Mouse (Mus musculus): ENCODE results near the gene Tmtc4. TPM values are rescaled to one million over a fixed set of nuclear protein-coding genes. Genes with fewer than 3 reads are reported as not detected.
A peak's percentile ranks its signal among the peaks of the same experiment; 100 is the strongest.

The Tmtc4 gene
- total RNA-seq, 2 experiments from 2014 or later, result 29.2 to 44.6 TPM

DNA sequence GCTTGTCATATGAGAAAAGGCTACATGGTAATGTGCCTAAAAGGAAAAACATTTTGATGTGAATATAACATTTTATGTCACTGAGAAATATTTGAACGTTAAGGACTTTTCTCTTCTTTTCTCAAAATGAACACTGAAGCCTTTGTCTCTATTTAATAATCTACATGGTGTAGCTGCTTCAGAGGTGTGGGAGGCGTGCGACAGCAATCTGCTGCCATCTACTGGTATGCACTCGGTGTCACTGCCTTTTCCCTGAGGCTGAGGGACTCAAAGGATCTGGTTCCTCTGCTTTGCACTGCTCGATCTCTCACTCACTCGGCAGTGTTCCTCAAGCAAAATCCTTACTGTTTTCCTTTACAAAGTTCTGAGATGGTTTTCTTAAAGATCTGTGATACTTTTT is 107.7 kb downstream of the Tmtc4 start:
- DNase-seq (ENCODE audit: low spot score in 2 of 2), result peak; percentile 25 to 30

DNA sequence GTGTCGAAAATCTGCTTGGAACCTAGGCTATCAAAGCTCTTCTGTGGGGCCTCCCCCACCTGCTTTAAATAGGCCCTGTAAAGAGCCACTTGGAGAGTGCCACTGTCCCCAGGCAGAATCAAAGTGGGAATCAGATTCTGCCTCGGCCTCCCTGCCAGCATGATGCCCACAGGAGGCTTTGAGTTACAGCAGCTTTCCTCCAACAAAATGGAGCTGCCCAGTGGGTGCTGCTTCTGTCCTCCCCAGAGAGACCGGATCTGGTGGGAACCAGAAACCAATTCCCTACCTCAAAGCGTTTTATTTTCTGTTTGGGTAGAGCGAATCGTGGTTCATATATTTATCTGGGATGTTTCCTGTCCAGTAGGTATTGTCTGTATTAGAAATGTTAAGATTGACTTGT is 108.2 kb downstream of the Tmtc4 start:
- DNase-seq (ENCODE audit: low spot score in 2 of 2), result no peak

DNA sequence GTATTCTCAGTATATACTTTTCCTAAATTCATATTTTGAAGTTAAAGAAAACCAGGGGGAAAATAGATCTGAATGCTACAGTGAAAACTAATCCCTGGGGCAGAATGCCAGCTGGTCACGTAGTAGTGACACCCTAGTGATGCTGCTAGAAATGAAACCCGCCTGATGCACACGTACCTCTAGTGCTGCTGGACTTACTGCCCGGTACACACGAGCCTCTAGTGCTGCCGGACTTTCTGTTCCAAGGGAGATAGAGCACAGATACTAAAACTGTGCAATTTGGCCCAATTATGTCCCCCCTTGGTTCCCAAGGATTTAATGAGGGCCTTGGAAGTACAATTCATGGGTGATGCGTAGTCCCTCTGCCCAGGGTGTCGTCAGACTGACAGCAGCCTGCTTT is 108.8 kb downstream of the Tmtc4 start:
- DNase-seq (ENCODE audit: low spot score in 2 of 2), result no peak

DNA sequence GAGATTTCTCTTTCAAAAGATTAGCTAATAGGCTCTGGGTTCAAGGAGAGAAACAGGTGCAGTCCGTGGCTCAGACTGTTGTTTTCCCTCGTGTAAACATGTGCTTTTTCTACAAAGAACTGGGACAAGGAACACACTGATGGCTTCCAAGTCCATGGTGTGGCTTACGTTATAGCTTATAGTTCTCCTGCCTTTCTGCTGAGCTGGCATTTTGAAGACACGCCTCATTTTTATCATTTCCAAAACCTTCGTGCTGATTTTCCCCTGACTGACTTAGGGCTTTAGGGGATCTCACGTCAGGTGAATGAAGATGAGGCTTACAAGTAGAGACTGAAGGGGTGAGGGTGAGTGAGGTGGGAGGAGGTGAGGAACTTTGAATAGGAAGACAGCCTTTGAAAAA is 111.2 kb downstream of the Tmtc4 start:
- DNase-seq (ENCODE audit: low spot score in 2 of 2), result no peak

DNA sequence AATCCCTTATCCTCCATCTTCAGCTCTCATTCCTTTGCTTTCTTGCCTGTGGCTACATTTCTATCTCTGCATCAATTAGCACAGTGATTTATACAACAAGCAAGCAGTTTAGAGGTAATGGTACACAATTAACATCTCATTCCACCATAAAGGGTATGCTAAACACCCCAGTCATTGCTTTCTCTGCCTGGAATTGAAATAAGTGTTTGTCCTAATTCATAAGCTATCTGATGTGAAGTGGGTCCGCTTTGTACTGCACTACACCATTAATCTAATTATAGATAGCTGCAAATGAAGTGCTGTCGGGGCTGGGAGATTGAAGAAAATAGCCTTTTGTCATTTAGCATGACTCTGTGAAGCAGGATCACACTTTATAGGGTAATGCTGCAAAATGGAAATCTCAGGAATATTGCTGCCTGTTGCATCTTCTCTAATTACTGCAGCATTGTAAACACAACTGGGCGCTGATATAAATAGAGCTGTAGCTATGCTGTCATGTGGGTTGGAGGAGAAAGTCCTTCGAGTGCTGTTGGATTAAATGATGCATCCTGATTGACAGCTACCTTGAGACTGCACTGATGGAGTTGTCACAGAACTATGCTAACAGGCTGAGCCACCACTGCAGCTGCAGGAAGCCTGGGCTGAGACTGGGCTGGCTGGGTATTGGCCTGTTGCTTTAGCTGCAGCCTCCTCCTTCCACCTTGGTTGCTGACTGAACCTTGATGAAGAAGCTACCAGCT is 111.8 kb downstream of the Tmtc4 start:
- DNase-seq (ENCODE audit: low spot score in 2 of 2), result no peak

DNA sequence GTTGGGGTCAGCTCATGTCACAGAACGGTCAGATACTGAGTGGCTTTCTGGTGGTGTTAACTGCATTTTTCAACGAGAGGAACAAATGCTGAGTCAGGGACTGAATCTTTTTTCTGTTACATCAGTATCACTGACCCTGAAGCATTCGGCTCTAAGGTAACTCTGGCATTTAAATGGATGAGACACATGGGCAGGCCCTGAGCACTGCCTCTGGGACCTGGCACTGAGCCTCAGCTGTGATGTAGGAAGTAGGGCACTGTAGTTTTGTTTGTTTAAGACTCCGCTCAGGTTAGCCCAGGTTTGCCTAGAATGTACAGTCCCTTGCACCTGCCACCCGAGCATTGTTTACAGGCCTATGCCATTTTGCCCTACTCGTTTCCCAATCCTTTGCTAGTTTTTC is 114.0 kb downstream of the Tmtc4 start:
- DNase-seq (ENCODE audit: low spot score in 2 of 2), result no peak

Other genes starting within 250 kb of the Tmtc4 start
- 10 to 100 TPM; 43.9 to 49.2 TPM for gene Ggact, start 70.3 kb downstream of the Tmtc4 start, total RNA-seq (2021)

Measured in adrenal gland, postnatal 4 days (tissue).